Mouse (Mus musculus): Measurements from ENCODE around the gene Hectd4.

- no peak for TF ChIP-seq GATA1 (IDR thresholded peaks at IDR 0.05; ENCODE audit: borderline replicate concordance, low read length)
- TF ChIP-seq FLI1 (IDR thresholded peaks at IDR 0.05; ENCODE audit: low read length), result no peak
These were observed 63.0 kb downstream of the Hectd4 start for GRCm38 (mm10) chr5:121283051-121283450.

Measured in megakaryocyte, embryonic 14.5 days (primary cell).